Mouse (Mus musculus) spleen, adult 12 weeks (tissue): ENCODE data around the gene Afg1l.

Experiments
- DNase-seq: peaks from one replicate; pipeline ENCODE4 v3.0.0; 2022; ENCODE audit warnings: low spot score

Gene Afg1l

DNA sequence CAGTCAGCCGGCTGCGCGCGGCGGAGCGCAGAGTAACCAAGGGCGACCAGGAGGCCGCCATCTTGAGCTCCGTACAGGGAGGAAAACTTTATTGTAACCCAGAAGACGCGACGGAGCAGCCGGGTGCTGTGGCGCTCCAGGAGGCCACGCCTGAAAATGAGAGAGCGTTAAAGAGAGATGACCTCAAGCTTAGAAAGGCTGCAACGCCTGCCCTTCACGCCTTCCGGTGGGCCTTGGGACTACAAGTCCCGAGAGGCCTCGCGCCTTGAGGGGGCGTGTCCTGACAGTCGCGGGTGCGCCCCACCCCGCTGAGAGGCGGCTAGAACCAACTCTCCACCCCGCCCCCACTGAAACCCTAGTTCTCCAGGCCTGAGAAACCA is at the start of gene Afg1l:
Afg1l (minus strand) TSS at position 225 of the 380 bp plus-strand sequence.
- DNase-seq, result peak; percentile 96

DNA sequence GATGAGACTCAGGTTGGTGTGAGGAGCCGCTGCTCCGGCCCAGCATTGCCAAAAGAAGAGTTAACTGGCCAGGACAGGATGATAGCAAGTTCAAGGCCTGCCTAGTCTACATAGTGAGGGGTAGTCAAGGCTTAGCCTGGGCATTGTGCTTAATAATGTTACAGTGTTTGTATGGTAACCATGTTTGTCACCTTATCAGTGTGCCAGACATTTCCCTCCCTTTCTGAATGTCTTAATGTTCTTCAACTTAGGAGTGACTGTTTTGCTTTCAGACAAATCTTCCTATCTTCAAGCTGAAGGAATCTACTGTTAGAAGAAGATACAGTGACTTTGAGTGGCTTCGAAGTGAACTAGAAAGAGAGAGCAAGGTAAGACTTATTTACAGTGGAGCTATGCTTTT is 47.3 kb upstream of the Afg1l start:
- DNase-seq, result no peak

DNA sequence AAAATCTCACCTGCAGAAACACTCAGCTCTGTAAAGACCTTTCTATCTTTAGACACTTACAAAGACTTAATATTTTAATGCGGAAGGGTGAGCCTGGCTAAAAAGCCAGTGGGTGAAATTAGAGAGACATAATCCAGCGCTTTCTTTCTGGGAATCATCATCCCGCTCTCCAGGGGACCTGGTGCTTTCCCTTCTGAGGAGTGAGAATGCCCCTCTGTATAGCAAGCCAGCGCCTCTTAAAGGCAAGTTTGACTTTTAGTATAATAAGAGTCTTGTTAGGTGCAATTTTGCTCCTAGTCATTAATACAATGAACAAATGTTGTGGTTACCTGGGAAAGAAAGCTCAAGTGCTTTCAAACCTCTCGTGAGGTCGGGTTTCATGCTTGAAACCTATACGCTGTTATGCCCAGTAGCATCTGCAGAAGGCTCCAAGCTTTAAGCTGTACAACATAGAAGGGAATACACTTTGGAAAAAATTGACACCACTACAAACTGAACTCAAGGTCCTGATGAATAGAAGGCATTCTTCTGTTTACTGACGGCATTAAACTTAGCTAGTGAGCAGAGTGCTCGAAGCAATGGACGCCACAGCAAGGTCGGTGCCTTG is 45.3 kb upstream of the Afg1l start:
- DNase-seq, result no peak

DNA sequence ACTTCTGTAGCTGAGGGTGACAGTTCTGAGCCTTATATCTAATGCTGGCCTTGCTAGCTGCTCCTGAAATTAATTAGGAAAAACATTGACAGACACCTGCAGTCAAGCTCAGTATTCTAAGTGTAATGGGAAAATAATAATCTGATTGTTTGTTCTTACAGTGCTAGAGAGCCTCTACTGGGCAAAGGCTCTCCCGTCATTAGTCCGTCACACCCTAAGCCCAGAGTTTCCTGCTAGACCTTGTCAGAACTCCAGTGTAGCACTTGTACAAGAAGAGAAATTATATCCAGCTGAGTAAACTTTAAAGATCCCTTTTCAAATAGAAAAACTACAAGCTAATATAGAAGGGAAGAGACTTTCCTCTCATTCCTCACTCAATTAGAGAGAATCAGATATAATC is 44.5 kb upstream of the Afg1l start:
- DNase-seq, result no peak

DNA sequence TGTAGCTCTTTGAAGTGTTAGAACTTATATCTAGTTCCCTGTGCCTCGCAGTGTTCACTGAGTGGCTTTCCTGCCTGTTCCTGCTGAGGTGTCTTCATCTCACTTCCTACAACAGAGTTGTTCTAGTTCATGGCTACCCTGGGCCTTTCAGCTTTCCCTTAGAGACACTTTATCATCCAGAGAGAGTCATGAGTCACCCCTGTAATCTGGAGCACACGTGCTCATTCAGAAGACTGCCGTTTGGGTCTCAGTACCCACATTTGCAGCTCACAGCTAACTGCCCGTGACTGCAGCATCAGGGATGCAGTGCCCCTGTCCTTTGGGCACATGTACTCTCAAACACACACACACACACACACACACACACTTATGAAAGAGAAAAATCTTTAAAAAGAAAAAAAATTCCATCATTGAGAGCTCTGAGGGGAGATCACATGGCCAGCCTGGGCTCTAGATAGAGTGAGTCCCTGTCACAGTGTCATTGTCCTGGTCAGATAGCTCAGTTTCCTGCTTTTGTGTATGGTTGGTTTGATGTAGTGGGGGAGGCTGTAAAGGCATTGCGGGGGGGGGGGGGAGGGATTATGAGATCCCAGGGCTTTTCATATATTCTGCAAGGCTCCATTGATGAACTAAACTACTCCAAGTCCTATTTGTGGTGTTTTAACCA is 43.1 kb upstream of the Afg1l start:
- no peak for DNase-seq

DNA sequence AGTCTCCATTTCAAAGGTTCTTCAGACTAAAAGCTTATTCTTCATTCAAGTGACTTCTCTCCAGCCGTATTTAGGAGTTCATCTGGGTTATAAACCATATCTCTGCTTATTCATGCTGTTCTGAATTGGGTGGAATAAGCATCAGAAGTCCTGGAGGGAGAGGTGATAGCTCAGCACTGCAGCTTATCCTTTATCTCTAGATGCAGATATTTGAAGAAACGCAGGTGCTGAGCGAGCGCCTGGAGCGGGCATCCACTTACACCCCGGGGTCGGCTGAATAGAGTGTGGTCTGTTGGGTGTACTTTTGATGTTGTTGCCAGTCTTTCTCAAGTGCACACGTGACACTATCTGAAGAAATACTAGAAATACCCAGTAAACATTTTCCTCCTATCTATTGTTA is 40.0 kb upstream of the Afg1l start:
- DNase-seq, result no peak

DNA sequence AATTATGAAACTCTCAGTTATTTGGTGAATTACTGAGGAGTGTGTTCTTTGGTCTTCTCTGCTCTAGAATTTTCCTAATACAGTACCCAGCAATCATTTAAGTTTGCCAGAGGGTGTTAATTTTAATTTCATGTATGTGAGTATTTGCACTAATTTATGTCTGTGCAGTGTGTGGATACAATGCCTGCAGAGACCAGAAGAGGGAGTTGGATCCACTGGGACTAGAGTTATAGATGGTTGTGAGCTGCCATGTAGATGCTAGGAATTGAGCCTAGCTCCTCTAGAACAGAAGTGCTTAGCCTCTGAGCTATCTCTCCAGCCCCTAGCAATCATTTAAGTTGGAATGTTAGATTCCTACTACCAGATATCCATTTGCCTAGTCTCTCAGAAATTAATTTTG is 35.8 kb upstream of the Afg1l start:
- no peak for DNase-seq

DNA sequence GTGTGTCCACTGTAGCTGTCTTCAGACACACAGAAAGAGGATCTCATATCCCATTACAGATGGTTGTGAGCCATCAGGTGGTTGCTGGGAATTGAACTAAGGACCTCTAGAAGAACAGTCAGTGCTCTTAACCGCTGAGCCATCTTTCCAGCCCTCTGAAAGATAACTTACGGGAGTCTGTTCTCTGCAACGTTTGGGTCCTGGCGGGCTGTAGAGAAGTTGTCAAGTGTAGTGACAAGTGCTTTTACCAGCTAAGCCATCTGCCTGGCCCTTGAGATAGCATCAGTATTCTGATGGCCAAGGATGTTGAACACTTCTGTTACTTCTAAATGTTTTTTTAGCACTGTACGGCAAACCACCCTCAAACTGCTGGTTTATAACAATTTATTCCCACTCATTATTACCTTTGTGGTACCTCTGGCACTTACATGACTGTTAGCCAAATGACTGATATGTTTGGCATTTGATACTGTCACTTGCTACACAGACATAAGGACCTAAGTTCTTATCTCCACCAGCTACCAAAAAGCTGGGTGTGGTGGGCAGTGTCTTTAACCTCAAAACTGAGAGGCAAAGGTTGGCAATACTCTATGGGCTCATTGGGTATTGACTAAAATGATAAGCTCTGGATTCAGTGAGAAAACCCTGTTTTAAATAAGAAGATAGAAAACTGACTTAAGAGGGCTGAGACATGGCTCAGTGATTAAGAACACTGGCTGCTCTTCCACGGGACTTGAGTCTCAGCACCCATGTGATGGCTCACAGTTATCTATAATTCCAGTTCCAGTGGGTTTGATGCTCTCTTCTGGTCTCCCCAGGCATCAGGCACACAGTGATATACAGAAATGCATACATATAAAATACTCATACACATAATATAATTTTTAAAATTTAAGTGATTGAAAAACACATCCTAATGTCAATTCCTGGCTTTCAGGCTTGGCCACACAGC is 33.1 kb upstream of the Afg1l start:
- DNase-seq, result no peak

DNA sequence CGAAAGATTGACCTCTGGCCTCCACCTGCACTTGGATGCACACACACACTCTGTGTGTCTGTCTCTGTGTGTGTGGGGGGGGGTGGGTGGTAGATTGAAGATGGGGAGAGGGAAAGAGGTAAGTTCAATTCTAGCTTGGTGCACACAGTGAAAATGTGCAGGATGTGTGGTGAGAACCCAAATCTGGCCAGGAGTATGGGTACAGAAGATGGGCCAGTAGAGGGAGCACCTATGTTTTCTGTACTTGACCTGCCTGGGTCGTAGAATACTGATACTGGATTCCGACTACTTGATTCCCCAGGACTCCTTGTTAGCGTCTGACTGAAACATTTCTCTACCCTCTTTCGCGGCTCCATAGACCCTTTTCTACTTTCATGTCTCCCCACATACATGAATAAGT is 31.8 kb upstream of the Afg1l start:
- no peak for DNase-seq

DNA sequence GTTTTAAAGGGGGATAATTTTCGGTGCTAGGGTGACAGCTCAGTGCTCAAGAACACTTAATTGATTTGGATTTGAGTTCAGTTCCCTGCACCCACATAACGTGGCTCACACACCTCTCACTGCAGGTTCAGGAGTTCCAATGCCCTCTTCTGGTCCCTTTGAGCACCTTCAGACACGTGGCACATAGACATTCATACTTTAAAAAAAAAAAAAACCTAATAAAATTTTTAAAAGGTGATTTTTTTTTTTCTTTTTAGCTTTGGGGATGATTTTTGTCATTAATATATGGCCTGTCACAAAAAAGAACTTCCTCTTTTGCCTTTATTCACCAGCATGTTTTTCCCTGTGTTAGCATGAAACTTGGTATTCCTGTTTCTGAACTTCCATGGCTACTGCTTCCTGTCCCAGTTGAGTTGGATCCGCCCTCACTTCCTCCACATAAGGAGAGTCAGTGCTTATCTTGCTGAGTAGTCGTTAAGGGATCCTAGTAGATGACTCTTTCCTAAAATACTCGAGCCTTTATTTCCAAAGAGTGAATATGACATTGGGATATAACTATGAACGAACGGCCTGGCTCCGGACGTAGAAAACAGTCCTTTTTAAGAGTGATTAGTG is 25.8 kb upstream of the Afg1l start:
- DNase-seq, result no peak

DNA sequence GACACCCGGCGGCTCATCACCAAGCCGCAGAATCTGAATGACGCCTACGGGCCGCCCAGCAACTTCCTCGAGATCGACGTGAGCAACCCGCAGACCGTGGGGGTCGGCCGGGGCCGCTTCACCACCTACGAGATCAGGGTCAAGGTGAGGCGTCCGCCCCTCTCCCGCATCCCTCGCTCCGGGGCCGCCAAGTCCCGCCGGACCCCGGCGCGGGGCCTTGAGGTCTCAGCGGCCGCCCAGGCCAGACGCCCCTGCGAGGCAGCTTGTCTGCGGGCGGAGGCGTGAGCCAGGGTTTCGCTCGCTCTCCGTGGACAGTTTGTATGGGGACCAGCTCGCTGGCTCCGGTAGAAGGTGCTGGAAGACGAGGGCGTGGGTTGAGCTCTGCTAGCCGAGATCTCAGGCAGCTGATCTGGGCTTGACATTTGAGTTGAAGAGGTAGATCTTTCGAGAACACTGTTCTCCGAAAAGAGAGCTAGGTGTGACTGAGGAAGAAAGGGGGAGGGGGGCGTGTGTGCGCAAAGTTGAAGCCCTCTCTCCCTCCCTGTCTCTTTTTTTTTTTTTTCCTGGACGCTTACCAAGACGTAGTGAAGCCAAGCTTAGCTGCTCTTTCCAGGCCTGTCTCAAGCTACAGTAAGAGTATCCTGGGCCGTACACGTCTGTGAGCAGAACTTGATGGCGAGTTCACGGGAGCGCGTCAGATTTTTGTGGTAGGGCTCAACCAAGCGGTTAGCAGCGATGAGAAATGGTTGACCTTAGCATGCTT is 24.2 kb upstream of the Afg1l start:
- peak; percentile 64 for DNase-seq

DNA sequence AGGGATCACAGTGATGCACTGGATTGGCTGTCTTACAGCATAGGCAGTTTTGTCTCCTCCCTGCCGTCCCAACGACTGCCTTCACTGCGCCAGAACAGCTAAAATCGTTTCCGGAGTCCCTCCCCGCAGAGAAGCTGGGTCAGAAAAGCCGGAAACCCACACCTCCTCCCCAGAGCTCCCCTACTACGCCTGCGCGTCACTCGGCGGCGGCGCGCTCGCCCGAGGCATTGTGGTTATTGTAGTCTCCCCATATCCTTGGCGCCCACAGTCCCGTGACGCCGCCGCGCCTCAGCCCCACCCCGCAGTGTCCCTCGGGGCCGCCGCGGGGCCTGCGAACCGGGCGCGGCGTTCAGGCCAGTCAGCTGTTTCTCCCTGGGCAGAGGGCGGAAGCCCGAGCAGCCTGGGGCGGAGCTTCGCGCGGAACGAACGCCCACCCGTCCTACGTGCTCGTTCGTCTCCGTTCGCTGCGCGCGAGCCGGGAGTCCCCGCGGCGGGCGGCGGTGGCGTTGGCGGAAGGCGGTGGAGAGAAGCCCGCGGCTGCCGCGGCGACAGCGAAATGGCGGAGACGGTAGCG is 23.5 kb upstream of the Afg1l start, which contains the start of gene Snx3:
Snx3 (plus strand) TSS at position 256 of the 574 bp plus-strand sequence.
- peak; percentile 97 for DNase-seq

DNA sequence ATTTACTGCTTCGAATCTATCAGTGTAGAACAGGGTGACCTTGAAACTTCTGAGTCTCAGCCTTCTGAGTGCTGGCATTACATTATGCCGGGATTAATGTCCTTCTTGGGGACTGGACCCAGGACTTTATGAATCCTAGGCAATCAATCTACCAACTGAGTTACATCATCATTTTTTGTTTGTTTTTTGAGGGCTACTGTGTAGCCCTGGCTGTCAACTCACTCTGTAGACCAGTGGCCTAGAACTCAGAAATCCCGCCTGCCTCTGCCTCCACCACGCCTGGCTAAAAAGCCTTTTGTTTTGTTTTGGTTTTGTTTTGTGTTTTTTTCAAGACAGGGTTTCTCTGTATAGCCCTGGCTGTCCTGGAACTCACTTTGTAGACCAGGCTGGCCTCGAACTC is 22.8 kb upstream of the Afg1l start:
- DNase-seq, result no peak

DNA sequence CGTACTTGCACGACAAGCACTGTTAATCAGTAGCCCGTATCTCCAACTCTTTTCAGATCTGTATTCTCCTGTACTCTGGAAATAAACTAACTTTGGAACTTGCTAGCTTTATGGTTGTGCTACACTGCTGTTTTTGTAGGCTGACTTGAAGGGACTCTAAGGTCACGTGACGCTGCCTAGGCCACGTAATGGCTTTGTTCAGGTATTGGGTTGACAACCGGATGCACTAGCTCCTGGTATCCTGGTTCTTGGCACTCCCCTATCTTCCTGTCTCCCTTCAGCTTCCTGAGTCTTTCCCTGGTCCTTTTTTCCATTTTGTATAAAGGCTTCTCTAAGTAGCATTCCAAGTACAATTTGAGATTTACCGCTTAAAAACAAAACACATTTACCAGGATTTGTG is 22.2 kb upstream of the Afg1l start:
- no peak for DNase-seq

DNA sequence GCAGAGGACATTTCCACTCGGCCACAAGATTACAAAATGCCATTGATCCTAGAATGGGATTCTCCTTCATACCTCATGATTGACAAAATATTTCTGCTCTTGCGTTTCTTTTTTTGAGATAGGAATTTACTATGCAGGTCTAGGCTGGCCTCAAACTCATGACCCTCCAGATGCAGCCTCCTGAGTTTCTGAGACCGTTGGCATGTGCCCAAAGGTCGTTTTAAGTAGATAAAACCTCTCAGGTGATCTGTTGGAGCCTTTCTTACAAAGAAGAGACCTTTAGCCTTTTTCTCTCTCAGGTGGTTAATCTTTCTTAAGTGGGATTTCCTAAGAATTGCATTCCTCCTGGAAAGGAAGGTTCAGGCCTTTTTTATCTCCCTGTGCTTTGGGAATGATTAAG is 14.6 kb upstream of the Afg1l start:
- no peak for DNase-seq

DNA sequence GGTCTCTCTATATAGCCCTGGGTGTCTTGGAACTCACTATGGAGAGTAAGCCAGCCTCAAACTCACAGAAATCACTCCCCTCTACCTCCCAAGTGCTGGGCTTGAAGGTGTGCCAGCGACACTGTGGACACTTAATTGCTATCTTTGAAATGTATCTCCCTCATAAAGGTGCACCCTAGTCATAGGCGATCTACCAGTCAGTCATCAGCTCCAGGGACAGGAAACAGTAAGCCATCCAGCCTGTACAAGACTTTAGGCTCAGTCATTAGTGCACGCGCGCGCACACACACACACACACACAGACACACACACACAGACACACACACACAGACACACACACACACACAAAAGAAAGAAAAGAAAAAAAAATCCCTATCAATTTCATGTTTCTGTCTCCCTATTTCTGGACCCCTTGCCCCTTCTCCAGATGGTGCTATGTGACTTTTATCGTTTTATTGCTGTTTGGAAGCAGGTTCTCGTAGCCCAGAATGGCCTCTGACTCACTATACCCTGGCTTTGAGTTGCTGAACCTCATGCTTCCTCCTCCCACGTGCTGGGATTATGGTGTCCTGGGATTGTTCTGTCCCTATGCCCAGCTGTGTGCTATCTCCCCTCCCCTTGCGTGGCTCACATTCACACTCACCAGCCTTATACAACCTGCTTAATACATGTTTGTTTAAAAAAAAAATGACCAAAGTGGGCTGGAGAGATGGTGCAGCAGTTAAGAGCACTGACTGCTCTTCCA is 13.8 kb upstream of the Afg1l start:
- DNase-seq, result no peak

DNA sequence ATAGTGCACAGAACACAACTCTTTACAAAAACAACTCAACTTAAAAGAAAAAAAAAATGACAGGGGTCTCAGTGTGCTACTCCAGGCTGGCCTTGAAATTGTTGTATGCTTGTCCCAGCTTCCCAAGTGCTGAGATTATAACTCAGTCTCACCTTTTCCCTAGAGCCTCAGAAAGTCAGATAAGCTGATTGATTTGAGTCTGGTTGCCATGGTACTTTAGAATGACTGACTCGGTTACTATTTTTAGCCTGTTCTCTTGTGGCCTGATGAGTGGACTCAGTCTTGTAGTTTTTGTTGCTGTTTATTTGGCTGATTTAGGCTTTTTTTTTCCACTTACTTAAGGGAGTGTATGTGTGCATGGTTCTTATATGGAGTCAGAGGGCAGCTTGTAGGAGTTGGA is 12.8 kb upstream of the Afg1l start:
- DNase-seq, result no peak

DNA sequence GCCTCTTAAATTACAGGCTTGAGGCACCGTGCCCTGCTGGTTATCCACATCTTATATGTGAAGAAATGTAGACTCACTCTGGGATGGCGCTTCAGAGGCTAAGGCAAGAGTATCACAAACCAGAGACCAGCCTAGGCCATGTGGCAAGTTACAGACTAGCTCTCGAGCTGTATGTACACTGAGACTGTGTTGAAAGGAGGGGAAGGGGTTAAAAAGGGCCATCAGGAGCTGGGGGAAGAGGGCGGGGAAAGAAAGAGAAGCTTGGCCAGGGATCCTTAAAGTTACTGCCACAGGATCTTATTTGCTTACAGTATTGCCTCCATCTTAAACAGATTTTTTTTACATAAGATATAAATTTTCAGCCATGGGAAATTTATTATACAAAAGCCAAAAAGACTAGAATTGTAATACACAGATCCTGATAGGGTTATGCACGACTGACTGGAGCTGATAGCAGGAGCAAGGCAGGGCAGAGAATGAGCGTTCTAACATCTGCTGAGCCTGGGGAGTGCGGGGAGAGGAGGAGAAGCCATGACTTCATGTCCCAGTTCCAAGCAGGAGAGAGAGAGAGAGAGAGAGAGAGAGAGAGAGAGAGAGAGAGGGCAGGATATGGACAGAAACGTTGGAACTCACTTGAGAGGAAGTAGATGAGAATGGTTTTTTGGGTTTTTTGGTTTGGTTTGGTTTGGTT is 10.4 kb upstream of the Afg1l start:
- DNase-seq, result no peak

DNA sequence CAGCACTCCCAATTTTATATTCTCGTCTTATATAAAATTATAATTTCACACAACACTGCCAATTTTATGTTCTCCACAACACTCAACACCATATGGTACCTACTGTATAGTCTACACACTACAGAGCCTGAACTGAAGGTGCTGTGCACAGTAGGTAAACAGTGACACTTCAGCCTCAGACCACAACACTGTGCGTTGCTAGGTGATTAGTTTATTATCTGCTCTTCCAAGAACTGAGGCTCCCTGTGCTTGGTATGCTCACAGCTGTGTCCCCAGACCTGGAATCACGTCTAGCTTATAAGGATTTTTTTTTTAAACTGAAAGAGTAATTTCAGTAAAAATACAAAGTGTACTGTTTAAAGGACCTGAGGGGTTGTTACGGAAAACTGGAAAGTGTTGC is 2.4 kb upstream of the Afg1l start:
- DNase-seq, result no peak
